Mouse (Mus musculus) regulatory T cell (primary cell): Measurements from ENCODE around the gene Pacsin1.

Source experiments
- in situ Hi-C: fragments of 300-600 bp; cut with MboI, MseI; formaldehyde crosslinking; loops from one replicate; pipeline ENCODE4 v1.15.1; 2025; ENCODE audit warnings: high pct_unique_total_duplicates

Pacsin1 gene

DNA sequence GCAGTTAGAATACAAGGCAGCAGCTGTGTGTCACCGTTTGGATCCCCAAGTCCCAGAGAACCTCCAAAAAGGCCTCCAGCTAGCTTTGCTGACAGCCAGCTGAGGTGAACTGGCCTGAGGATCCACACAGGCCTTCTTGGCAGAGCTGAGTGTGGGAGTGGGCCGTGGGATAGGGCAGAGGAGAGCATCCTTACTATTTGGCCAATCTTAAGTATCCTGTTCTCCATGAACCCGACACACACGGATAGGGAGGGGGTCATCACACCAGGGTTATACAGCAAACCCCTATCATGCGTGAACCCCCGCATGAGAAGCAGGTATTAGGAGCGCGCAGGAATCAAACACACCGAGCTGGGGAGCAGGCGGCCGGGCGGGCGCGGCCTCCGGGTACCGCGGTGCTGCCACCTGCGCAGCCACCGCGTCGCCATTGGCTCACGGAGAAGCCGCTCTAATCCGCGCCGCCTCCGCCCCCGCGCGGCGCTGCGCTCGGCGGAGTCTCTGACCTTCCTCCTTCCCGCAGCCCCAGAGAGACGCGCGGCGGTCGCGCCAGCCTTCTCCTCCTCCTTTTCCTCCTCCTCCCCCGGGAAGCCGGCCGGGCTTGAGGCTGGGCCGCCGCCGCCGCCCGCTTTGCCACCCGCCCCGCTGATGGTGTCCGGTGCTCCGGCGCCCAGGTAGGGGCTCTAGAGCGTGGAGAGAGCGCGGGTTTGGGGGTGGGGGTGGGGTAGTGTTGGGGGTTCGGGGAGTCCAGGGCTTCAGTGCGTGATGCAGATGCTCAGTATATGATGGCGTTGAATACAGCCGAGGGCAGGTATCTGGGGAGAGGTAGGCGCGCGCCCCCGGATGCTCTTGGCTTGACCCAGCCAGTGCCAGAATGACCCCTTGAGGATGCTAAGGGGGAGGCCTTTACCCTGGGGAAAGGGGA is at the start of gene Pacsin1:
Pacsin1 (plus strand) TSS at position 421 of the 922 bp plus-strand sequence.
- in situ Hi-C loops = no loop called here

GRCm38 (mm10) chr17:27609576-27609975 is 45.7 kb upstream of the Pacsin1 start:
- in situ Hi-C loops = no loop called here

- in situ Hi-C loops = no loop called here
These were observed 44.4 kb upstream of the Pacsin1 start for GRCm38 (mm10) chr17:27610679-27611518.

GRCm38 (mm10) chr17:27611519-27611884 is 43.8 kb upstream of the Pacsin1 start:
- in situ Hi-C loops = no loop called here

- in situ Hi-C loops = no loop called here
These were observed 43.3 kb upstream of the Pacsin1 start for GRCm38 (mm10) chr17:27611994-27612393.

GRCm38 (mm10) chr17:27613016-27613415 is 42.3 kb upstream of the Pacsin1 start:
- in situ Hi-C loops = no loop called here

GRCm38 (mm10) chr17:27615388-27615787 is 39.9 kb upstream of the Pacsin1 start:
- in situ Hi-C loops = no loop called here

DNA sequence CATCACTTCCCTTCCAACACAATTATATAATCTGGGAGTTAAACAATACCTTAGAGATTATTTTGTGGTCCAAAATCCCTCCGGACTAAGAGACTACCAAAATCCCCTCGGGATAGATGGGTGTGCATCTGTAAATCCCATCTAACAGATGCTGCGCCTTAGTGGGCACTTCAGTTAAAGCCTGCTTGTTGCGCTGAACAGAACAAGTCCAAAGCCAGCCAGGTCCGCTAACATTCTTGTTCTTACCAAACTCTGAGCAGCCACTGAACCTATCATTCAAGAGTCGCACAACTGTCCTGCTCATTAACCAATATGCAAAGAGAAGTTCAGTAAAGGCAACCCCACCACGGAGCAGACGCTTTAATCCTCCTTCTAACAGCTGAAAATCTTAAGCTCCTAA is 34.1 kb upstream of the Pacsin1 start:
- in situ Hi-C loops = no loop called here

GRCm38 (mm10) chr17:27621705-27622531 is 33.4 kb upstream of the Pacsin1 start:
- in situ Hi-C loops = no loop called here

DNA sequence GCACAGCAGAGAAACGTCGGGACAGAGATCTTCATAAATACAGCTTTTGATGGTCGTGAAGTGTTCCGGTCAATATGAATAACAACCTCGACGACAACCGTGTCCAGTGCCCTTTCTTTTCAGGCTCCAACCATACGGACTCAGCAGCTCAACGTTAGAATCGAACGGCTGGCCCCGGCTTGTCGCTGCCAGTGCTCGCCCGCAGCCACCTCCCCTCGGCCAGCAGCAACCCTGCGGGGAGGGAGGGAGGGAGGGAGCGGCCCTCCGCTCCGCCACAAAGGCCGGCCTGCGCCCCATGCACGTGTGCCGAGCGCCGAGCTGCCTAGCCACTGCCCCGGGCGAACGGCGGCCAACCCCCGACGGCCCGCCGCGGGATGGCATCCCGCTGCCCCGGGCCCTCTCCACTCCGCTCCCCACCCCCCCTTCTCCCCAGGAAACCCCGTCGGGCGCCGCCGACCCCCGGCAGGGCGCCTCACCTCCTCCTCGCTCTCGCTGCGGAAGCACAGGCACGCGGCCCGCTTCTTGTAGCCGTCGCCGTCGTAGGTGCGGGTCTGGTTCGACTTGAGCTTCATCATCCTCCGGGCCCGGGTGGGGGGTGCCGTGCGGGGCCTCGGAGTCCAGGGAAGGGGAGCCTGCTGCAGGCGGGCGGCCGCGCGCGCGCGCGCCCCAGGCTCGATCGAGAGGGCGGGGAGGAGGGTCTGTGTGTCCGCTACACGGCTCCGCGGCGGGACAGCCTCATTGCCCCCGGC is 32.5 kb upstream of the Pacsin1 start:
- in situ Hi-C loops = no loop called here

DNA sequence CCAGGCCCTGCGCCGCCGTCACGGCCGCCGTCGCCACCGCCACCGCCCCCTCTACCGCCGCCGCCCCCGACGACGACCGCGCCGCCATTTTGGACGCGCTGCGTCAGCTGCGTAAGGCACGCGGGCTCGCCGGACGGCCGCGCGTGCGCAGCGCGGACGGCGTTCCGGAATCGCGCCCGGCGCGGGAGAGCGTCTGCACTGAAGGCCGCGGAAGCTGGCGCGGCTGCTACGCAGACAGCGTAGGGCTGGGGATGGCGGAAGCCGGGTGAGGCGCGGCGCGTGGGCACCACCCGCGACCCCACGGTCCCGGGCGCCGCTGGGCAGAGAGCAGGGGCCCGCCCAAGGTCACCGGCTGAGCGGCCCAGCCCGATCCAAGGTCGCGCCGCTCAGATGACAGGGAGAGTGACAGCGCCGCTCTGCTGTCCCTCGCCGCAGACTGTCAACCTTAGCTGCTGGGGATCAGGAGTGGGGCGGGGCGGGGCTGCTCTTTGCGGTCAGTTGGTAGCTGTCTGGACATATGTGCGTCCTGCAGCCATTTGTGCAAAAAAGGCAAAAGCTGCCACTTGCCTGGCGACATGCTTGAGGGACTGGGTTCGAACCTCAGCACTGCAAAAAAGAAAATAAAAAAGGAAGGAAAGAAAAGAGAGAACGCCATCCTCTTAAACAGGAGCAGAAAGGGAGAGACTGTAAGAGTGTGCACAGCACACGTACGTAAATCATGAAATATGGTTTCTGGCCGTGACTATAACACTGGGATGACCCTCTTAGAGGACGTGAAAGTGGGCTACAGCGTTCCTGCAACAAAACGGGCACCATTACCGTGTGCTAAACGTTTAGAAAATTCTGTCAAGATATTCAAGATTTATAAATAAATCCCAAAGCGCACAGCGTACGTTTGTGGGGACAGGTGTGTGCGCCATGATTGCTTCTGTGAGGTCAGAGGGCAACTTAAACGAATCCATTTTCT is 31.7 kb upstream of the Pacsin1 start, which contains the start of gene Nudt3:
Nudt3 (minus strand) TSS at position 136 of the 967 bp plus-strand sequence.
- in situ Hi-C loops = no loop called here

DNA sequence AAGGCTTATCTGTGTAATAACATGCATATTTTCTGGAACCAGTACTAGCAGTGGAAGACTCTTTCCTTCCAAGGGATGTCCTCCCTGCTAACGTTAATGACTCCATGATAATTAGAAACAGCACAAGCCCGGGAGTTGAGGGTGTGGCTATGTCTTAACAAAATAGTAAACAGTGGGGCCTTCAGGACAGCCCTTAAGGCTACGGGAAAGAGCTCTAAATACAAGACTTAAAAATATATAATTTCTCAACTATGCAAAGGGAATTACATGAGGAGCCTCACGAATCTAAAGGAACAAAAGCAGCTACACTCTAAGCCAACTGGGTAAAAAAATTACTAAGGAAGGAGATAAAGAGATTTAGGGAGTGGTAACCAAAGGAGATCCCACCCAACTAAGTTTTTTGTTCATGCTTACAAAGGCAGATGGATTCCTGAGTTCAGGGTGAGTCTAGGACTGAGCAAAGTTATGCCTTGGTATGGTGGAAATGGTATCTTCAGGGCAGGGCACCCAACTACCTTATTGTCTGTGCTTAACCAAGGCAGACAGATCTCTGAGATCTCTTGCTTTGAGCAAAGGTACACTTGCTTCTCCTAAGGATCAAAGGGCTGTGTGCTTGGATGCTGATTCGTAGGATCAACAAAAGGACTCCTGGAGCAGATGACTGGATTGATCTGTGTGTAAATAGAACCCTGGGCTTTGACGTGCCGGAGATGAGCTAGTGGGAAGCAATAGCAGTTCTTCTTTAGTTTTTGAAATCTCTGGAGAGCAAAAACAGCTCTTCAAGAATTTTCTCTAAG is 29.7 kb upstream of the Pacsin1 start:
- in situ Hi-C loops = no loop called here

- in situ Hi-C loops = no loop called here
These were observed 28.6 kb upstream of the Pacsin1 start for GRCm38 (mm10) chr17:27626681-27627080.

- in situ Hi-C loops = no loop called here
These were observed 27.9 kb upstream of the Pacsin1 start for GRCm38 (mm10) chr17:27627451-27627850.

GRCm38 (mm10) chr17:27628376-27628775 is 26.9 kb upstream of the Pacsin1 start:
- in situ Hi-C loops = no loop called here

DNA sequence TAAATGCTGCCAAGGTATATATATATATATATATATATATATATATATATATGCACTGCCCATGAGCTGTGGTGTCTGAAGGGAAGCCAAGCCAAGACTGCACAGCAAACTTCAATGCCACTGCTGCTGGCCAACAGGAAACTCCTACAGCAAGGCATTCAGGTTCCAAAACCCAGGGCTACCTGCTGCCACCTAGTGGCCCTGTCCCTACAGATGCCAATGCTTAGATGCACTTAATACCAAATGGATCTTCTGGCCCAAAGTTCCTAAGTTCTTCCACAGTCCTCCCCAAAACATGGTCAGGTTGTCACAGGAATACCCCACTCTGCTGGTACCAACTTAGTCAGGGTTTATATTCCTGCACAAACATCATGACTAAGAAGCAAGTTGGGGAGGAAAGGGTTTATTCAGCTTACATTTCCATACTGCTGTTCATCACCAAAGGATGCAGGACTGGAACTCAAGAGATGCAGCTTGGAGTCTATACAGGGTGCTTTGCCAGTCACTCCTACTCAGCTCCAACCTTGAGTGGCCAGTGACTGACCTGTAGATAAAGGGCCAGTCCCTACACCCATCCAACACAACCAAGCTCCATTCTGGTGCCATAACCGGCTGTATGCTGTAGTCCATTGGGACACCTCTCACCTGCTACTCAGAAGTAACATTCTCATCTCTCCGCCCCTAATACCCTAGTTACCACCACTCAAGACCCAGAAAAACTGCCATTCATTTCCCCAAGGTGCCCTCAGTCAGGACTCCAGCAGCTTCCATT is 25.9 kb upstream of the Pacsin1 start:
- in situ Hi-C loops = loop anchor here (5.0 kb wide), 1 partner anchor 62 kb away; the partner anchor contains the start of gene AI413582

DNA sequence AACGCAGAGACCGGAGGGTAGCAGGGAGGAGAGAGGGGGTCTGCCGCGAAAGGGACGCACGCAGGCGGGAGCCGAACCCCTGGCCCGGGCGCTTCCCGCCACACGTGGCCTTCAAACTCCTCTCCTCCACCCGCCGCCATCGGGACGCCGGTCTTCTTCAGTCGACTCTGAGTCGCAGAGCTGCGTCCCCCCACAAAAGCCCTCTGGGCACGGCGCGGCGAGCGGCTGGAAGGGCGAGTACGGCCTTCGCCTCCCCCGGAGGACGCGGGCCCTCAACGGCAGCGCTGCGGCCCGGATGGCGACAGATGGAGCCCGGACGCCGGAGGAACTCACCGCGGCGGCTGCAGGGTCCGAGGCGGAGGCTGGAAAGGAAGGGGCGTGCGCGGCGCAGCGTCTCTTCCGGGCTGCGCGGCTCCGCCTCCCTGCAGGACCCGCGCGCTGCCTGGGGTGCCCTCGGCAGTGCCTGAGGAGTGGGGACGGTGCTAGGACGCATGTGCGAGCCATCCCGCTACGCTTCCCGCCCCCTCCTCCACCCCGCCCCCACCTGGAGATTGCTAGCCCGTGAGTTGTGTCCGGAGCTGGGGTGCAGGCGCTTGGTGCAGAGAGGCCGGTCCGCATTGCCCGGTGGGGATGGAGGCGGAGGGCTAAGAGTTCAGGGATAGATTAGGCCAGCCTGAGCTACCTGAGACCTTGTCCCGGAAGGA is 20.3 kb upstream of the Pacsin1 start, which contains the start of gene RPS10-NUDT3:
RPS10-NUDT3 (minus strand) TSS at position 352 of the 704 bp plus-strand sequence.
- in situ Hi-C loops = loop anchor here (5.0 kb wide), 1 partner anchor 68 kb away; the partner anchor contains the start of gene AI413582
